Mouse (Mus musculus): ENCODE data around the gene Arid3a.

DNA sequence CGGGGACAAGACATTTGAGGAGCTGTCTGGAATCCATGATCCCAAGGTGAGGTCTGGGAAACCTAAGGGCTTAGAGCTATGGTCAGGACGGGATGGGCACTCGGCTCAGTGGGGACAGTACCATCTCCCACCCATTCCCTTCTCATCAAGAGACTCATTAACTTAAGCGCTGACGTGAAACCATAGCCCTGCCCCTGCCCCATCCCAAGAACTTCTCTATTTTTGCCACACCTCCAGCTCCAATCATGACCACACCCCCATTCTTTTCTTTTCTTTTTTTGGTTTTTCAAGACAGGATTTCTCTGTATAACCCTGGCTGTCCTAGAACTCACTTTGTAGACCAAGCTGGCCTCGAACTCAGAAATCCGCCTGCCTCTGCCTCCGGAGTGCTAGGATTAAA lies 47.8 kb downstream of the Arid3a start:
- TF ChIP-seq NELFE (IDR thresholded peaks at IDR 0.05; ENCODE audit: low read depth, low read length): no peak
- no peak for TF ChIP-seq USF1 (IDR thresholded peaks at IDR 0.05; ENCODE audit: low read depth, low read length)
- no peak for TF ChIP-seq SMC3 (IDR thresholded peaks at IDR 0.05; ENCODE audit: low read depth, low read length)
